Mouse (Mus musculus): ENCODE data around the gene Zfp598.

DNA sequence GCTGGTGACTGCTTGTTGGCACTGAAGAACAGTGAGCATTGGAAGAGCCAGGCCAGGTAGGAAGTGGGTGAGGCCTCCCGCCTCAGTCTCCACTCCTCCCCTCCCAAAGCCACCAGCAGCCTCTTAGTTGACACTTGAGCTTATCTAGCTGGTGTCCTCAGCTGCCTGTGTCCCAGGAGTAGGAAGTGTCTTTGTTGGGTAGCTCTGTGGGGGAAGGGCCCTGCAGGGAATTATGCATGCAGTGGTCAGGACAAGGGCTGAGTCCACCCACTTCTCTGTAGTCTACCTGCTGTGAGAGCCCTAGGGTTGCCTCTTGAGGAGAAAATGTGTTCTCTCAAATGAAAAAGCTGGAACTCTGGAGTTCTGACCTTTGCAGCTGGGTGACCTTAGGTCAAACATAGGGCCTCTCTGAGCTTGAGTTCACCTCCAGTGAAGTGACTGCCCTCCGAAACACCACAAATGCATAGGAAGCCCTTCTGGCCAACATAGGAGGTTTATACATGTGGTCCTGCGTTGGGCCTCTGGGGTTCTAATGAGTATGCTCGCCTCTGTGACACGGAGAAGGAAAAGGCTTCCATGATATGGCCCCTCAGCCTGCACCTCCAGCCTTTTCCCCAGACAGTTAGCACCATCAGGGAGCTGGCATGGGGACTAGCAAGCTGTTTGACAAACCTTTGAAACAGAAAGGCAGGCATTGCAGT is 32.6 kb upstream of the Zfp598 start:
- no peak for TF ChIP-seq TBP (conservative IDR thresholded peaks at IDR 0.05; ENCODE audit: low read depth, low read length)
- no peak for TF ChIP-seq EP300 (IDR thresholded peaks at IDR 0.05; ENCODE audit: low read length)
- no peak for TF ChIP-seq CTCF (conservative IDR thresholded peaks at IDR 0.05 in 1 of 2, IDR thresholded peaks at IDR 0.05 in 1 of 2; ENCODE audit: low read depth in 2 of 2, low read length in 2 of 2)
- no peak for TF ChIP-seq CHD2 (IDR thresholded peaks at IDR 0.05; ENCODE audit: low read length)
- TF ChIP-seq MAZ (IDR thresholded peaks at IDR 0.05; ENCODE audit: low read depth, low read length): no peak
- no peak for TF ChIP-seq POLR2A (IDR thresholded peaks at IDR 0.05; ENCODE audit: low read depth, low read length)
- TF ChIP-seq RCOR1 (conservative IDR thresholded peaks at IDR 0.05; ENCODE audit: low read depth, low read length): no peak
- TF ChIP-seq PAX5 (IDR thresholded peaks at IDR 0.05; ENCODE audit: low read length): no peak
- TF ChIP-seq HCFC1 (IDR thresholded peaks at IDR 0.05; ENCODE audit: low read depth, low read length): no peak
- no peak for TF ChIP-seq ZKSCAN1 (IDR thresholded peaks at IDR 0.05; ENCODE audit: borderline replicate concordance, low read depth, low read length)
- TF ChIP-seq MAX (IDR thresholded peaks at IDR 0.05; ENCODE audit: low read length): no peak

All from CH12.LX (cell line).